Mouse (Mus musculus) liver, embryonic 14.5 days (tissue): Measurements from ENCODE around the gene Tpst2. TPM values are rescaled to one million over a fixed set of nuclear protein-coding genes. Genes with fewer than 3 reads are reported as not detected.

Experiments used
- ATAC-seq: fragments of 200-750 bp; cut with Nextera tagmentation; 2 replicates; pipeline ENCODE4 v1.8.0; 2017; ENCODE audit warnings: moderate number of reproducible peaks, mild to moderate bottlenecking, moderate library complexity; ENCODE audit not compliant: insufficient read depth
- DNase-seq, 3 experiments: peaks; one replicate each; pipeline ENCODE4 v3.0.0-alpha.2; 2012 to 2013; ENCODE audit warnings: low read depth in 3 of 3, low spot score in 3 of 3
- H3K27ac ChIP-seq: fragments of 300-500 bp; sonication (generic); 2 replicates; pipeline ENCODE4 v1.5.1; 2014; ENCODE audit warnings: moderate library complexity, mild to moderate bottlenecking, control low read depth, inconsistent platforms
- H3K27me3 ChIP-seq: fragments of 300-500 bp; sonication (generic); 2 replicates; pipeline ENCODE4 v1.6.1; 2014; ENCODE audit warnings: mild to moderate bottlenecking, low read length, moderate library complexity; ENCODE audit not compliant: control insufficient read depth, insufficient read depth
- H3K36me3 ChIP-seq: fragments of 300-500 bp; sonication (generic); replicated peaks from 2 replicates; pipeline ENCODE4 v1.6.1; 2014; ENCODE audit warnings: low read depth; ENCODE audit not compliant: control insufficient read depth, insufficient read depth
- H3K4me1 ChIP-seq, 2 experiments: fragments of 200-500 bp in 1 of 2; fragments of 300-500 bp in 1 of 2; sonication (generic) in 1 of 2; replicated peaks; 2 replicates each; pipeline ENCODE4 v1.6.1; 2012 to 2014; ENCODE audit warnings: antibody characterized with exemption in 1 of 2, inconsistent platforms in 1 of 2, low read length in 1 of 2; ENCODE audit not compliant: control insufficient read depth in 2 of 2, insufficient read depth in 2 of 2
- H3K4me2 ChIP-seq: fragments of 300-500 bp; sonication (generic); 2 replicates; pipeline ENCODE4 v1.6.1; 2014; ENCODE audit warnings: low read depth, mild to moderate bottlenecking, control low read depth, moderate library complexity
- H3K4me3 ChIP-seq, 2 experiments: fragments of 200-500 bp in 1 of 2; fragments of 300-500 bp in 1 of 2; sonication (generic) in 1 of 2; 2 replicates each; pipeline ENCODE4 v1.5.1; 2012 to 2014; ENCODE audit warnings: low read depth in 2 of 2, low read length in 2 of 2, mild to moderate bottlenecking in 2 of 2, control low read depth in 1 of 2, inconsistent platforms in 1 of 2, moderate library complexity in 1 of 2; ENCODE audit not compliant: insufficient read depth in 1 of 2
- H3K9ac ChIP-seq: fragments of 300-500 bp; sonication (generic); replicated peaks from 2 replicates; pipeline ENCODE4 v1.6.1; 2014; ENCODE audit warnings: mild to moderate bottlenecking, control low read depth, moderate library complexity
- H3K9me3 ChIP-seq: fragments of 300-500 bp; sonication (generic); 2 replicates; pipeline ENCODE4 v1.6.1; 2016; ENCODE audit warnings: low read length, mixed read lengths; ENCODE audit not compliant: control insufficient read depth
- CTCF ChIP-seq: IDR thresholded peaks from 2 replicates; pipeline ENCODE4 v1.5.1; 2016; ENCODE audit warnings: antibody characterized with exemption, low read depth, control low read depth
- EP300 ChIP-seq: IDR thresholded peaks from 2 replicates; pipeline ENCODE4 v1.6.1; 2016; ENCODE audit warnings: antibody characterized with exemption, low read depth
- WGBS: fragments of 180-500 bp; shearing (Covaris S2); extraction: QIAGEN DNeasy Blood & Tissue Kit; methylation state at CpG from one replicate; pipeline ENCODE4 v1.1.7; 2014; ENCODE audit not compliant: insufficient replicate concordance; 5-methylcytosine and 5-hydroxymethylcytosine counted together
- polyA plus RNA-seq, 2 experiments: library from polyadenylated mRNA; depleted of rRNA in 1 of 2; stranded (reverse) in 1 of 2; unstranded in 1 of 2; fragments of >200 nt; fragmentation: Nextera tagmentation in 1 of 2; extraction: Ambion mirVana in 1 of 2; gene quantifications; 2 replicates each; pipeline versions ENCODE4 v1.2.1 to v1.2.3; 2012 to 2014

Gene Tpst2
- polyA plus RNA-seq, 2 experiments, result 17.2 to 30.9 TPM

DNA sequence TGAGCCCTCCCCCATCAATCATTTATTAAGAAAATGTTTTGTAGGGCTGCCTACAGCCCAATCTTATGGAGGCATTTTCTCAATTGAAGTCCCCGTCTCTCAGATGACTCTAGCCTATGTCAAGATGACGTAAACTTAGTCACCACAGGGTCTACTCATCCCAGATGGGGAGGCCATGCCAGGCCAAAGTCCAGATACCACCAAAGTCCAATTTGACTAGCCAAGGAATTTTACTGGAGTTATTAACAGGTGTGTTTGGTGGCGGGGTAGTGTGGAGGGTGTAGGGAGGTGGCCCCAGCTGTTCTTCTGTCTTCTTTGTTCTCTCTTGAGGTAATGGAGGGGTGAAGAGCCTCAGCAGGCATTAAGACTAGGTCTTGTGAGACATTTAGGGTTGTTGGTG is 83.6 kb downstream of the Tpst2 start:
- H3K9ac ChIP-seq, result no peak overlapping the region; the same call in 1 of the 2 replicates
- no peak for ATAC-seq

DNA sequence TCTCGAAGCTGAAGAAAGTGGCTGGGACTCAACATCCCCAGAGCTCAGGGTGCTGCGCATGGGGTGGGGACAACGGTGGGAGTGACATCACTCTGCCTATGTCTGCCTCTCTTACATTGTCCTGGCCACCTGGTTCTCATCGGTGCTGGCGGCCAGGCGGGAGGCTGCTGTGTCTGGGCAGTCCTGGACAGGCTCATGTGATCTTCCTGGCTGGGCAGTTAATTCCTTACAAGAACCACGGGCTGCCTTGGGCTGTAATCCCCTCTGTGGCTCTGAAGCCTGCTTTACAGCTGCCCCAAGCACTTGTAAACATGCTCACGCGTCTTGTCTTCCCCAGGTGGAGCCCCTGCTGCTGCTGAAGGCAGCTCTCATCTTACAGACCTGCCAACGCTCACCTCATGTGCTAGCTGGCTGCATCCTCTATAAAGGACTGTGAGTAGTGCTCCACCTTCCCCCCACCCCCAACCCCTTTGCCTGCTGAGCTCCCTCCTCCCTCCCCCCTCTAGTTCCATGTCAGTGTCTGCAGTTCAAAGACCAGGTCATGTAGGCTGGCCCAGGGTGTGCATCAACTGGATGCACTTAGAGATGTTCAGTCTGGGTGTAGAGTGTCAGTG is 87.8 kb downstream of the Tpst2 start:
- Histone ChIP-seq H3K27ac (no peak overlapping the region), H3K9ac (no peak overlapping the region), H3K4me1 (peaks cover 8 to 12% of the 10 kb centered on the region in 2 experiments), H3K36me3 (no peaks in the 10 kb centered on the region; the same call in 1 of the 2 replicates), H3K4me2 (no peak overlapping the region), H3K9me3 (no peaks in the 10 kb centered on the region), H3K4me3 (no peak overlapping the region), H3K27me3 (no peaks in the 10 kb centered on the region)
- no peak for TF ChIP-seq EP300
- no peak for TF ChIP-seq CTCF
- DNase-seq (no peak), ATAC-seq (no peak)
- WGBS, result 80% methylated on average over 10 of the region's 10 CpGs

More for the DNA sequence above, 83.6 kb downstream of the Tpst2 start:
- TF ChIP-seq EP300 (no peak), CTCF (no peak)
- Histone ChIP-seq H3K36me3 (no peaks in the 10 kb centered on the region; the same call in 1 of the 2 replicates), H3K9me3 (no peaks in the 10 kb centered on the region), H3K4me1 (peaks cover 15 to 30% of the 10 kb centered on the region in 2 experiments), H3K27me3 (no peaks in the 10 kb centered on the region), H3K4me3 (no peak overlapping the region), H3K27ac (peak overlapping the region; percentile 55), H3K4me2 (peak overlapping the region; percentile 59)
- 63% methylated on average over 3 of the region's 3 CpGs for WGBS
- DNase-seq, result no peak

Other genes starting within 250 kb of the Tpst2 start
- gene Cryba4, start 24.2 kb upstream of the Tpst2 start, polyA plus RNA-seq (2012; rRNA removed), result 0.39 and 0.63 TPM in 2 replicates
- 0.59 and 0.95 TPM in 2 replicates for gene Cryba4, start 24.2 kb upstream of the Tpst2 start, polyA plus RNA-seq (2014; fragmentation: Nextera tagmentation; extraction: Ambion mirVana)
- not detected in 2 replicates for gene Crybb1, start 20.9 kb upstream of the Tpst2 start, polyA plus RNA-seq (2012; rRNA removed)
- 0.24 TPM in 1 of 2 replicates, not detected in the other for gene Crybb1, start 20.9 kb upstream of the Tpst2 start, polyA plus RNA-seq (2014; fragmentation: Nextera tagmentation; extraction: Ambion mirVana)
- gene Tfip11, start 49.7 kb downstream of the Tpst2 start, polyA plus RNA-seq (2012; rRNA removed), result 10.7 and 11.6 TPM in 2 replicates
- 8.0 and 9.2 TPM in 2 replicates for gene Tfip11, start 49.7 kb downstream of the Tpst2 start, polyA plus RNA-seq (2014; fragmentation: Nextera tagmentation; extraction: Ambion mirVana)
- gene Srrd, start 66.3 kb downstream of the Tpst2 start, polyA plus RNA-seq (2012; rRNA removed), result 15.7 and 16.0 TPM in 2 replicates
- gene Srrd, start 66.3 kb downstream of the Tpst2 start, polyA plus RNA-seq (2014; fragmentation: Nextera tagmentation; extraction: Ambion mirVana), result 13.3 and 15.3 TPM in 2 replicates
- 10.1 and 10.6 TPM in 2 replicates for gene Hps4, start 66.4 kb downstream of the Tpst2 start, polyA plus RNA-seq (2012; rRNA removed)
- 7.5 and 9.0 TPM in 2 replicates for gene Hps4, start 66.4 kb downstream of the Tpst2 start, polyA plus RNA-seq (2014; fragmentation: Nextera tagmentation; extraction: Ambion mirVana)
- 0.03 and 0.09 TPM in 2 replicates for gene Gm6583, start 79.3 kb downstream of the Tpst2 start, polyA plus RNA-seq (2012; rRNA removed)
- gene Gm6583, start 79.3 kb downstream of the Tpst2 start, polyA plus RNA-seq (2014; fragmentation: Nextera tagmentation; extraction: Ambion mirVana), result 0.08 TPM in 1 of 2 replicates, not detected in the other
- gene Asphd2, start 118.2 kb downstream of the Tpst2 start, polyA plus RNA-seq (2012; rRNA removed), result 0.10 and 0.26 TPM in 2 replicates
- gene Asphd2, start 118.2 kb downstream of the Tpst2 start, polyA plus RNA-seq (2014; fragmentation: Nextera tagmentation; extraction: Ambion mirVana), result 0.20 TPM in 1 of 2 replicates, not detected in the other
- gene Gm6588, start 172.7 kb downstream of the Tpst2 start, polyA plus RNA-seq (2012; rRNA removed), result not detected in 2 replicates
- not detected in 2 replicates for gene Gm6588, start 172.7 kb downstream of the Tpst2 start, polyA plus RNA-seq (2014; fragmentation: Nextera tagmentation; extraction: Ambion mirVana)